Mouse (Mus musculus) frontal cortex, postnatal 10 days (tissue): ENCODE measurements around the gene Nmnat2.

Experiments used
- DNase-seq, 2 experiments: peaks; one replicate each; pipeline ENCODE4 v3.0.0; 2022; ENCODE audit warnings: low spot score in 2 of 2, mixed read lengths in 1 of 2

The Nmnat2 gene

DNA sequence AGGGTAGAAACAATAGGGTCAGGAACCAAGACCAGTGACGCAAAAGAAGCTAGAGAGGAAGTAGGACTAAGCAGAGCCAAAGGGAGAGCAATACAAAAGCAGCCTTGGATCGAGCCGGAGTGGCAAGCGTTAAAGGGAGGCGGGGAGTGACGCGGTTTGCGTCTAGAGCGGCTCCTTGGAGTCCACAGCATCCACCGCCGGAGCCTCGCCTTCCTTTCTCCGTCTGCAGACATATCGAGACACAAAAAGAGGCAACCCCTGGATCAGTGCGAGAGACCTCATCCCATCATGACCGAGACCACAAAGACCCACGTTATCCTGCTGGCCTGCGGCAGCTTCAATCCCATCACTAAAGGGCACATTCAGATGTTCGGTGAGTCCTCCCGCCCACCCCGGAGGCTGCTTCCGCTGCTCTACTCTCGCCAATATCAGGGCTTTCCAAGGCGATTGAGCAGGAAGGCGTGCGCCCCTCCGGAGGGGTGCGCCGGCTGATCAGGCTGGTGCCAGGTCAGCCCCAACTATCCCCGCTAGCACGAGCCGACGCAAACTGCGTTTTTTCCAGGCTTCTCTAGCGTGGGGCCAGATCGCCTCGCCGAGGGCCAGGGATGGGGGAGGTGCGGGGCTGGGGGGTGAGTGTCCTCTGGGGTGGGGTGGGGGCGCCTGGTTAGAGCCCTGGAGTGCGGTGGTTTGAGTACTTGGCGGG, at the start of gene Nmnat2:
Gene Nmnat2, plus strand, starts transcription at position 173 of the 703 bp plus-strand sequence.
- DNase-seq: peak; percentile 52 to 76

DNA sequence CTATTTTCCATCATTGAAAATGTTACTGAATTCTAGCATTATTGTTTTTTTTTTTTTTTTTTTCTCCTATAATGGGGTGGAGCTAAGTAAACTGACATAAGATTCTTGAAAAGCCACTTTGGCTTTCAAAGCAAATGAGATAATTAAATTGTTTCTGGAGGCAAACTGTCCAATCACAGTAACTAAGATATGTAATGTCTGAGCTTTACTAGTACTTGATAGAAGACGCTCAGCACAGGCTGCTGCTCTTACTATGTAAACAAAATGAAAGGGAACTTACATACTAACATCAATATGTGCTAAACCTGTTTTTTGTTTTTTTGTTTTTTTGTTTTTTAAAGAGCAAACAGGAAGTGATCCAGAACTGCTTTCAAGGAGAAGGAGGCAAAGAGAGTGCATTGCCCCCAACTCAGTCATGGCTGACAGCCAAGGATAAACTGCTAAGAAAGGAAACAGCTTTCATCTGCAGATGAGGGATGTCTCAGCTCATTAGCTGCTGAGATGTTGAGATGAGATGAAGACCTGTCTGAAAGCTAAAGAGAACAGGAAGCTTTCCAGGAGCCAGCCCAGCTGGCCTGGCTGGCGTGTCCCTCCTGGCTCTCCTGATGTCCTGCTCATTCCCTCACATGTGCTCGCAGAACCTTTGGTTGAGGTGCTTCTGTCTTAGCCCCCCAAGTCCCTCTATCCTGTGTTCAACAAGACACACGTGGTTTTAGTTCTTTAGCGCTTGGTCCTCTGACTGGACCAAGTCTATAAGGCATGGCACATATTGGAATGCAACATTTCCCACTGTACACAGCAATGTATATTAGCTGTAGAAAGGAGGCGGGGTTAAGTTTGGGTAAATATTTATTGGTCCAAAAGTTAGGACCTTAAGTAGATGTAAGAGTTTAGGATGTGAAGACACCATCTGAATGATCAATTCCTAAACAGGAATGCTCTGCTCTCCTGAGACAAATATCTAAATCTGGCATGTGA, 41.0 kb upstream of the Nmnat2 start:
- DNase-seq: no peak

DNA sequence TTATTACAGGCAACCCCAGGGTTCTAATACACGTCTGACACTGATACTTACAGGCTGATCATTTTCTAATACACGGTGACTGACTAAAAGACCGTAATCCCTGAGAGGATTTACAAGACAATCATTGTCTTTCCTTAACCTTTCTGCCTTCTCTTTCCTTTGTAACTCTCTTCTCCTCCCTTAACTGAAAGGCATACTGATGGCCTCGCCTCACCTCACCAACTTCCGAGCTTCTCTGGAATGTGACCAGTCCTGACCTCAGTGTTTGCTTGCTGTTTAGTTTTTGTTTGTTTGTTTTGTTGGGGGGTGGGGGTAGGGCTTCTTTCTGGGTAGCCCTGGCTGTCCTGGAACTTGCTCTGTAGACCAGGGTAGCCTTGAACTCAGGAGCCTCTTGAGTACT, 39.0 kb upstream of the Nmnat2 start:
- DNase-seq: no peak

DNA sequence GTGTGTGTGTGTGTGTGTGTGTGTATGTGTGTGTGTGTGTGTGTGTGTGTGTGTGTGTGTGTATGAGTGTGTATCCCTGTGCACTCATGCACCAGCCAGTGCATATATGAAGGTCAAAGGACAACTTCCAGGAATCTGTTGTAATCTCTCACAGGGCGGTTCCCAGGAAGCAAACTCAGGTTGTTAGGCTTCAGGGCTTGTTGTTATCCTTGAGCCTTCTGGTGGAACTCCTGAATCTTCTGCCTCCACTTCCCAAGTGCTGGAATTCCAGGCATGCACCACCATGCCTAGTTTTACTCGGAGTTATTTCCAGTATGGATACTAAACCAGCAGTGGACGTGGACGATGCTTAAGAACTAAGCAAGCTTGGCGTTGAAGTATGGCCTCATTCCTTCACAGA, 37.9 kb upstream of the Nmnat2 start:
- no peak for DNase-seq

DNA sequence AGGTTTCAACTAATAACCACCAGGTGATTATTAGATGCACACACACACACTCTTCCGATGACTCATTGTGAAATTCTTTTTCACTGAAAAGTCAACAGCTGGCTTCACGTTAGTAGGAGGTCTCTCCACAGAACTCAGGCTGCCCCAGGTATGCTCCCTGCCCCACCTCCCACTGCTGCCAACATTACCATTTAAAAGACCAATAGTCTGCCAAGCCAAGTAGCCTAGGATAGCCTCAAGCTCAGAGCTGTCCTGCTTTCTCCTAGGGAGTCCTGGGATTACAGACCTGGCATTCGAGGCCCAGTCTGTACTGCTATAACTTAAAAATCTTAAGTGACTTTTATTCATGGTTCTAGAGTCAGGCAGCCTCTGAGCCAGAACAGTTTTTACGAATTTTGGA, 37.2 kb upstream of the Nmnat2 start:
- DNase-seq: no peak

DNA sequence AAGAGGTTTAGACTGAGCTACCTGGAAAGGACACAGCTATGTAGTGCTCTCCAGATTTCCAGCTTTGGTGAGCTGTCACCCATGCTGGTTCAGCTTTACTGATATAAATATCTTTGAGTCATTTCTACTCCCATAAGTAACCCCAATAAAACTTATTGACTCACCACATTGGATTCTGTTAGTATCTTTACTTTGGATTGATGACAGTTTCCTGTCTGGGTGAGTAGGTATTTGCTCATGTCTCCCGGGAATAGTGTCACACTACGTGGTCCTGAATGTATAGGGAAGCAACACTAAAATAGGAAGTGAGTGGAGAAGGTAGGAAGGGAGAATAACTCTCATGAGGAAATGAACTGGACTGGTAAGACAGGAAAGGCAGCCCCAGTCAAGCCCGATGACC, 33.0 kb upstream of the Nmnat2 start:
- no peak for DNase-seq

DNA sequence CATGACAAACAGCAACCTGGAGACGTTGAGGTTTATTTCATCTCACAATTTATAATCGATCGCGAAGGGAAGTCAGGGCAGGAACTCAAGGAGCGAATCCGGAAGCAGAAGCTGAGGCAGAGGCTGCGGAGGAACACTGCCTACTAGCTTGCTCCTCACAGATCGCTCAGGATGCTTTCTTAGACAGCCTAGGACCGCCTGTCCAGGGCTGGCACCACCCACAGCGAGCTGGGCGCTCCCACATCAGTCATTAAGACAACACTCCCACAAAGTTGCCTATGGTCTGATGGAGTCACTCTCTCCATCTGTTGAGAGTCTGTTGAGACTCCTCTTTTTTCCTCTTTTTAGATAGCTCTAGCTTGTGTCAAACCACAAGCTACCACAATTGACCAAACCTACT, 20.8 kb upstream of the Nmnat2 start:
- no peak for DNase-seq

DNA sequence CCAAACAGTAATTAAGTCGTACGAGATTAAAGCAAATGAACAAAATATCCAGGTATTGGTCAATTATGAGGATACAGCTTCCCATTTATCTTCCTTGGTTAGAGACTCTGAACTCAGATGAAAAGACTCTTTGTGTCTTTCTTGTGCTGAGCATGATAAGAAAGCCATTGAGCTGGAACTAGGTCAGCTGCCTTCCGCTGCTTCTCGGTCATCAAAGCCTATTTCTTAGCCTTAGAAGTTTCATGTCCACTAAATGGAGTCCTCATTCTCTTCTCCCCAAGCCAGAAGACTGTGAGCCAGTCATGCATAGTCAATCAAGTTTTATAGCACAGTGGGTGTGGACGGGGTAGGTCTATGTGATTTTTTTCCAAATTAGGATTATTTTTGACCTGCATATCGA, 19.3 kb upstream of the Nmnat2 start:
- no peak for DNase-seq

DNA sequence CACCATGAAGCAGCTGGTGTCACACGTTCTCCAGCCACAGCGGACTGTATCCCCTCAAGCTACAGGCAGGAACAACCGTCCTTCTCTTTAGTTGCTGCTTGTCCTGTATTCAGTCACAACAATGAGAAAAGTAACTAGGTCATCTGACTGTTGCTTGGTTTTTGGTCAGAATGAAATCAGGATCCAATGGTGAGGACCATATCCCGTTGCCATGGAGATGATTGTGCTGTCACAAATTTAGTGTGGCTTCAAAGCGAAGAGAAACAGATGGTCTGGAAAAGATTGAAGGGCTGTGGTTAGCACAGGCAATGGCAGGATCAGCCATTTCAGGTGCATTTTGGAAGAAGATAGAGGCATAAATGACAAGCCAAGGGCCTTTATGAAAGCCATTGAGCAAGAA, 18.4 kb upstream of the Nmnat2 start:
- no peak for DNase-seq

DNA sequence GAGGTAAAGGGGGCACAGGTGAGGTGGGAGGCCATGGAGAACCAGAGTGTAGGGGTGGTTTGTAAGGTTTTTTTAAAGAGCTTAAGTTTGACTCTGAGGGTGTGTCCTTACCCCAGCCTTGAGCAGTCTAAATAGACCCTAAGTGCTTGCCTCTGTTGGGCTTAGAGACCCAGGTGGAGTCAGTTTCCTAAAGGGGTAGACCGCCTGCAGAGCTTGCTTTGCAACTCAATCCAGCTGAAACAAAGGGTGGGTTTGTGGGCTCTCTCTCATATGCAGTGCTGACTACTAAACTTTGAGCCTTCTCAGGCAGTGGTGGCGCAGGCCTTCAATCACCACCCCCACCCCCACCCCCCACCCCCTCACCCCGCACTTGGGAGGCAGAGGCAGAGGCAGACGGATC, 11.8 kb upstream of the Nmnat2 start:
- DNase-seq: no peak

DNA sequence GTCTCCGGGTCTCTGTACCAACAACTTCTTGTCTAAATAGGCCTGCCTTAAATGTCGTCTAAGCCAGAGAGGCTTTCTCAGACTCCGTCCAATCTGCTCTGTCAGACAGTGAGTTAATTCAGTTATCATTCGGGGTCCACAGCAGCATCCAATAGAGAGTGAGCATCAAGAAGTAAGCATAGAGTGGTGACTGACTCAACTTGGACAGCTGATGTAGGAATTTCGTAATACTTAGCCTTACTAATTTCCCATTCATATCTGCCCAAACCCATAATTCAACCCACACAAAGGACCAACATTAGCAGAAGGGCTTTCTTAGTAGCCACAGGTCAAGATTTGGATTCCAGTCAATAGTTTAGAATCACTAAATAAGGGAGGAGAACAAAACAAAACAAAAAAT, 626 bp upstream of the Nmnat2 start:
- DNase-seq: no peak

DNA sequence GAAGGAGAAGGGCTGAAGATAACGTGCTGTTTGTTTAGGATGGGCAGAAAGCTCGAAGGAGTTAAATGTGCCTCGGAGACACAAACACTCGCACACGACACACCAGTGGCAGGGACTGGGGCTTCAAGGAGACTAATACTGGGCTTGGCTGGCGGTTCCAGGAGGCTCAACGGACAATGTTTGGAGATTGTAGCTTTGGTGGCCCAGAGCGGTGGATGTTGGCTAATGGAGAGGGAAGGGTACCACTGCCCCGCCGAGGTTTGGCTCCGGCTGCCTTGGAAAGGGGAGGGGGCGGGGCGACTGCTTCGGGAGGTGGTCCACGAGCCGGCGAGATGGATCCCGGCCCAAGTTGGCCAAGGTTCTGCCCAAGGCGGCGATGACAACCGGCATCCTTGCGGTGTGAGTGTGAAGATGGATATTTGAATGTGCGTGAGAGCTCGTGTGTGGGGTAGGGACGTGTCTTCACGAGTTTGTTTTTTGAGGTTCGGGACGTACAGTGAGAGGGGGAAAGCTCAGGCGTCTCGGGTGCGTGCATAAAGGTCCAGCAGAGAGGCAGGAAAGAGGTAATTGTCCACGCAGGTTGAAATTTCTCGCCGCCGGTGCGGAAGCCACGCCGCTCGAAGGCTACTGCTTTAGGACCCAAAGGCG, 895 bp downstream of the Nmnat2 start:
- peak in 1 of 2 experiments; percentile 36 for DNase-seq

DNA sequence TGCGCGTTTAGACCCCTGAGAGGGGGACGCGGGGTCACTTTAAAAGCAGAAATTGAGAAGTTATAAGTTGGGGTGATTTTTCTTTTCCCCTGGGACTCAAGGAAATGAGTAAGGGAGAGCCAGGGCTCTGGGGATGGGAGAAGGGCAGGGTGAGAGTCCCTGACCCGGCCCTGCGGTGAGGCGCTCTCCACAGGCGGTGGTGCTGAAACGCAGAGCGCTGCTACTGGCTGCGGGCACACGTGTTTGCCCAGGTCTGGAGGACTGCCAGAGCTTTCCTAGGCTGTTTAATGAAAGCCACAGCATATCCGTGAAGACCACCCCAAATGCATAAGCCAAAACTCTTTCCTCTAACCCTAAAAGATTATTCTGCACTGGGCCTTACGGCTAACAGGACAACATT, 1.4 kb downstream of the Nmnat2 start:
- peak in 1 of 2 experiments; percentile 40 for DNase-seq

DNA sequence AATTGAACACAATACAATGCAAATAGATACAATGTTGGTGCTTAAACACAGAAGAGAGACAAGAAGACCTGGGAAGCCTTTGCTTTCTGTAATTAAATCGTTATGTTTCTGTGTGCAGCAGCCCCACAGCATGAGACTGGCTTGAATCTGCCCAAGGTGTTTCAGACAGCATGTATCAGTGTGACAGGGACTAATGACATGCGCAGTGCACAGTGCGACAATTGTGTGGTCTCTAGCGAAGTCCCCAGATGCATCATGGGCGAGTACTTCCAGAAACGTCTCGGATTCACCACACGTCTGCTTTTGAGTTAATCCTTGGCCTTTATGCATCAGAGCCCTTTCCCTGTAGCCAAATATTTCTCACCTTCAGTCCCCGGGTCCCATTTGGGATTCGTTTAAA, 9.6 kb downstream of the Nmnat2 start:
- no peak for DNase-seq

DNA sequence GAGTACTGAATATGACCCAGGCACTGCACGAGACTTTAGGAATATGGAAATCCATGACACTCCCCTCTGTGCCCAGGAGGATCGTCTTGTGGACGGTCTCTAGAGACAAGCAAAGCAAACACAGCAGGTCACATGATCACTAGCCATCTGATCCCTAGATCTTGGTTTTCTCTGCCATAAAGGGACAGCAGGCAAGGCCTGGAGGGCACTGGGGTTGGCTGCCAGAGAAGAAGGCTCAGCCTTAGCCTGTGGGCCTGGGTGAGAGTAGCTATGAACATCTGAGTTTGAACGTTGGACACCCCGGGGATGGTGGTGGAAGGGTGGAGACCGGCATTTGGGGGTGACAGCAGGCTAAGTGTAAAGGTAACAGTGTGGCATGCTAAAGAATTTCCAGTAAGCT, 11.4 kb downstream of the Nmnat2 start:
- DNase-seq: no peak

DNA sequence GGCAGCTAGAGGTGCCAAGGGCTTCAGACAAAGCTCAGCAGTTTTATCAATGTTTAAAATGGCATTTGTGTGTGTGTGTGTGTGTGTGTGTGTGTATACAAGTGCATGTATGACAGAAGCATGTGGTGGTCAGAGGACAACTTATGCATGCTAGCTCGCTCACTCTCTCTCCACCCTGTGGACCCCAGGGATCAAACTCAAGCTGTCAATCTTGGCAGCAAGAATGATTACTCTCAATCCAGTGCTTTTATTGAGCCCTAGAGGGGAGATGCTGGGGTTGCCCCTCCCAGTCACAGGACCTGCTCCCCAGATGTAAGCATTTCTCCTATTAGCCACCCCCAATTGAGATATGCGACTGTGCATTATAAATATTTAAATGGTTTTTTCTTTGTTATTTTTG, 11.9 kb downstream of the Nmnat2 start:
- no peak for DNase-seq

DNA sequence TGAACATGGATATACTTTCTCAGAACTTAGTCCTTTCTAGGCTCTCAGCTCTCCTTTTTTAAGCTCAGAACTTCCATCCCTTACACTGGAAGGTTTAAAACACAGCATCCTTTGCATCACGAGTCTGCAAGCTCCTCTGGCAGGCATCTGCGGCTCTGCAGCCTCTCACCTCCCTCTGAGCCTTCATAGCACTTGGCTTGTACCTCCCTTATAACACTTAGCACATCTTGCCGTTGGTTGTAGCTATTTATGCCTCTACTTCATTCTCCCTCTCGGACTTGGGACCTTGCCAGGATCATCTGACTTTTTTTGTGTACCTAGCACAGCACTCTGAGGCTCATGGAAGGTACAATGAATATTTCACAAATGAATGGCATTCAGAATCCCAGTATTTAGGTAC, 14.3 kb downstream of the Nmnat2 start:
- no peak for DNase-seq

DNA sequence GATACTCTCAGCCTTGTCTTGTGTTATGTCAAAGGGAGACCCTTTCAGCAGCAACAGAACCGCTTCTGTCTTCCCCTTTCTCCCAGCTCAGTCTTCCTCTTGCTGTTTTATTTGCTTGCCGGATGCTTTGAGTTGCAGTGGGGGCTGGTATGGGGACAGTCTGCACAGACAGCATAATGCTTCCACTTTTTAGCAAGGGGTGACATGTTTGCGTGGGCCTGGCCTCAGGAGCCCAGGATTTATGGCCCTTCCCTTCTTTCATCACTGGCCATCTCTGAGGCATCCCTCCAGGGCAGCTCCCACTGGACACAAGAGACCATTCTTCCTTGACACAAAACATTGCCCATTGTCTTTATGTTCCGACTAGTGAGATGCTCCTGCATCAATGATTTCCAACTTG, 18.2 kb downstream of the Nmnat2 start:
- no peak for DNase-seq

DNA sequence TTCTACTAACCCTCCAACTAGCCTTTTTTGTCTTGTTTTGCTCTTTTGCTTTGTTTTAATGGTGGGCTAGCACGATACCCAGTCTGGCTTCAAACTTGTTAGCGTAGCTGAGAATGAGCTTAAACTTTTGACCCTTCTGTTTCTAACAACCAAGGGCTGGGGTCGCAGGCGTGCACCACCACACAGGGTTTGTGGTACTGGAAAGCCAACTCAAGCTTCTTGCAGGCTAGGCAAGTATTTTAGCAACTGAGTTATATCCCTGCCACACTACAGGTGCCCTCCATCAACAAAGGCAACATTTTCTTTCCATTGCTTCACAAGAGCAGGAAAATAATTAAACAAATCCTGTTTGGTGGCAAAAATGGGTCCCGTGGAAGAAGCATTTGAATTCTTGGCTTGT, 18.6 kb downstream of the Nmnat2 start:
- no peak for DNase-seq

DNA sequence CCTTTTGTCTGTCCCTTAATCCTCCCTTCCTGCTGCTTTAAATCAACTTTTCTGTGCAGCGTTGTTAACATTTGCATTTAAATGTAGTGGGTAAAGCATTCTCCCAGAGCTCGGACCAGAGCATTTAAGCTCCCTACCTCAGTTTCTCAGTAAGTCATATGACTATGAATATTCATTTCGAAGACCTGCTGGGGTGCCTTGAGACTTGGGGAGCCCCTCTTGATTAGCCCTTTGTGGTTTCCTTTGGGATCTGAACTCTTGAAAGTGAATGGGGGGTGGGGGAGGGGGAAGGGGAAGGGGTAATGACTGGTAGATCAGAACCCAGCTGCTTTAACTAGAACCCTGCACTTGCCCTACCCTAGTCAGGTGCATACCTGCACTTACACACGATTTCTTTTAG, 19.1 kb downstream of the Nmnat2 start:
- DNase-seq: no peak

DNA sequence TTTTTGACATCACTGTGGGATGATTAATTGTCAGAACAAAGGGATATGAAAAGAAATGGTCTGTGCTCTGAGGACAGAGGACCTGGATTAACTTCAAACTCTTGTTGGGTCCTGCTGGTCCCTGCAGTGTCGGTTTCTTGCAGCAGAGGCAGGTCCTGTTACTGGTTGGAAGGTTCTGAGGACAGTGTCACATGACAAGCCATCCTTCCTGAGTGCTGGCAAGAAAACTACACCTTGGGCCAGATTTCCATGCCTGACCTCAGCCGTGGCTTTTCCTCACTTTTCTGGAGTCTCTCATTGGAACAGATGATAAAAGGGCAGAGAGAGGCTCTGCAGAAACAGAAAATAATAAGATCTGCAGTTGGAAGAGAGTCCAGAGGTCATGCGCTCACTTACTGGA, 20.4 kb downstream of the Nmnat2 start:
- DNase-seq: no peak

DNA sequence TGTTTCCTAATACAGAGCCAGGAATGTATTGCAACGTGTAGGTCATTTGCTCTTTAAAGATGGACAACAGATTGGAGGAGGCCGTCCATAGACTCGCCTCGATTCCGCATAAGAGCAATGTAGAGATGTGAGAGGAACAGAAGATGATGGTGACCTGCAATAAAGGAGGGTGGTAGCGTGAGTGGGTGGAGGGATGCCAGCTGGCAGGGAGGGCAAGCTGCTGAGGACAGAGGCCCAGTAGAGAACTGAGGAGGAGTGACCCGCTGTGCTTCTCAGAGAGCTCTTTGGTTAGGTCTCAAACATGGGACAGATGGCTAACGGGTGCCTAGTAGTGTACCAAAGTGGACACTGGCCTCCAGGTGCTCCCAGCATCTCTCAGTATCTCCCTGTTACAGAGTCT, 23.9 kb downstream of the Nmnat2 start:
- DNase-seq: no peak

DNA sequence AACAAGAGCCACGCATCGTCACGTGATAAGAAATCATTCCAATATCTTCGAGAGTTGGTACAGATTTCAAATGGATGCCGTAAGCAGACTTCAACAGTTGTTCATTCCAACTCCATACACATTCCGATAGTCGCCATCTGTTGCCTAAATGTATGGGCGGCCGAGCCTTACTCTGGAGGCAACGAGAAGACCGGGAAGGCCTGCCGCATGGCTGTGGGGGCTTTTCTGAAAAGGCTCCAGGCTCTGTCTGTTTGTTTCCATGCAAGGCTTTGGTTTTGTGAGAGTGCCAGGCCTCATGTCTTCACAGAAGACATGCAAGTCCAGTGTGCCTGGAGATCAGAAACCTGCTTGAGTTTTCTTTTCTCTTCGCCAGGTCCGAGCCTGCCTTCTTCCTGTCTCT, 28.6 kb downstream of the Nmnat2 start:
- DNase-seq: peak; percentile 26 to 31
